Mouse (Mus musculus) right cerebral cortex, adult 2 months (tissue): ENCODE measurements at regions not wholly inside any gene's neighbourhood (a gene's known extent, or its start where the extent isn't known, plus 50 kb on each side); places are given as distances from the start of the nearest gene placed in this dataset.

ENCODE experiments used
- DNase-seq, 2 experiments: peaks; one replicate each; pipeline ENCODE4 v3.0.0; 2021 to 2022; ENCODE audit warnings: low spot score in 2 of 2

- DNase-seq: no peak
These were observed 91.0 kb upstream of the Gm9972 start for GRCm38 (mm10) chr11:42944573-42944972.

- no peak for DNase-seq
These were observed 85.7 kb upstream of the Gm9972 start for GRCm38 (mm10) chr11:42949823-42950222.

GRCm38 (mm10) chr11:42954169-42954568, 81.4 kb upstream of the Gm9972 start:
- DNase-seq: no peak

DNA sequence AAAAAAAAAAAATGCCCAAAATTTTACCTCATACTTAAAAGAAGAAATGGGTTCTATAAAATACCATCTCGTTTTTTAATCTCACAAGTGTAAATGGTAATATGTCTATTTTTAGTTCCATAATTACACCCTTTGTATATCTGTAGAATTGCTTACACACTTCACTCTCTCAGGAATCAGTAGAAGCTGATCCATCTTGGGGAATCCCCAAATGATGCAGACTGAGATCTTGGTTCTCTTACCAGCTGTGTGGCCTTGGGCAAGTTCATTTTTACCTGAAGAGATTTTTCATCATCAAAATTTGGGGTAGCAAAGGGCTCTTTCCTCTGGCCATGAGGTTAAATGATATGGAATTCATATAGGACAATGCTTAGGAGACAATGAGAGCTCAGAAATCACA, 69.8 kb upstream of the Gm9972 start:
- DNase-seq: no peak

- DNase-seq: no peak
These were observed 57.3 kb upstream of the Gm9972 start for GRCm38 (mm10) chr11:42978245-42978644.
